ENCODE assay signal across 8 mouse cellular contexts in the genomic region with DNA sequence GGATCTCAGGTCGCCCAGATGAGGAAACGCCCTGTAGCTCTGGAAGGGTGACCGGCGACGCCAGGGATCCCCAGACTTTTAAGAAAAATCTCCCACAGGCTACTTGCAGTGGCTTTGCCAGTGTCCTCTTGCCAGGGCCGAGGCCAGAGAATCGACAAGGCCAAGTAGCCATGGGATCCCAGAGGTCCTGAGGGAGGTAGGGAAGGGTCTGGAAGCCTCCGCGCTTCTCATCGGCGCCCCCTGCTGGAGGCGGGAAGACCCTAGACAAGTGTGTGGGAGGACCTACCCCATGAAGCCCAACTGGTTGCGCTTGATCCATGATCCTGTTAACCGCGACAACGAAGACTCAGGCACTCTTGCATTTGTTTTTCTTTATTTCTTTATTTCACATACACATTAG. TPM values are rescaled to one million over a fixed set of nuclear protein-coding genes. Genes with fewer than 3 reads are reported as not detected.
DNase-seq lines count a peak whose midpoint lies in the region; TF ChIP-seq lines count a peak whose summit lies in the region.

No protein-coding gene starts in this region.

- peak; percentile 91 for TF ChIP-seq CTCF in heart, adult 2 months (IDR thresholded peaks at IDR 0.05)

- peak; percentile 37; the same call in 1 of the 2 replicates for TF ChIP-seq POLR2A in heart, adult 2 months (IDR thresholded peaks at IDR 0.05; ENCODE audit: insufficient read depth, low read depth, low read length)

- H3K79me2 ChIP-seq in heart, adult 2 months (replicated peaks; ENCODE audit: control insufficient read depth, insufficient read depth, low read length), result no peaks in the 10 kb centered on the region

- H3K4me1 ChIP-seq in heart, adult 2 months (ENCODE audit: control insufficient read depth, insufficient read depth, low read length), result peaks cover 19% of the 10 kb centered on the region

- intact Hi-C loops in heart, adult 2 months (cut with DNase I), result no loop called here

- peak overlapping the region; percentile 45 for H3K4me3 ChIP-seq in heart, adult 2 months

- H3K36me3 ChIP-seq in heart, adult 2 months (ENCODE audit: control insufficient read depth, insufficient read depth, low read length), result no peaks in the 10 kb centered on the region

- DNase-seq in A20 (ENCODE audit: low read depth, low spot score) (peak; percentile 92), R1 (ENCODE audit: low read depth, low spot score) (peak; percentile 92), MN1 (ENCODE audit: low spot score) (no peak)
- peak; percentile 81 for DNase-seq in embryo, embryonic 9.5 days (ENCODE audit: extremely low spot score)
- peak; percentile 89 to 90 for DNase-seq in heart, adult 2 months
- DNase-seq in kidney, adult 11 months, result peak; percentile 60
- DNase-seq in lung, adult 18-20 months, result peak; percentile 85 to 89
- DNase-seq in retina, postnatal 1 day, result peak; percentile 86

- 14% methylated on average over 16 of the region's 16 CpGs for WGBS in heart, adult 2 months

- H3K9ac ChIP-seq in heart, adult 2 months (ENCODE audit: low read depth, low read length), result peak overlapping the region; percentile 77

- no peak for TF ChIP-seq EP300 in heart, adult 2 months (IDR thresholded peaks at IDR 0.05; ENCODE audit: insufficient read depth, low read depth, low read length)

- H3K27ac ChIP-seq in heart, adult 2 months, result peak overlapping the region; percentile 90

- H3K27me3 ChIP-seq in heart, adult 2 months (ENCODE audit: control insufficient read depth, insufficient read depth, low read length), result no peaks in the 10 kb centered on the region

RNA-seq across cellular contexts. Expression of a gene that starts 3.1 kb away (rescaled TPM):
- total RNA-seq in heart, adult 2 months (2021), result 1 to 10 TPM; 3.0 to 3.7 TPM
- 4.0 and 7.7 TPM in 2 replicates for polyA plus RNA-seq in heart, adult 2 months (2012; rRNA removed)

RNA-seq across cellular contexts. Expression of a gene that starts 16.7 kb away (rescaled TPM):
- total RNA-seq in heart, adult 2 months (2021), result 10 to 100 TPM; 30.5 to 31.0 TPM
- polyA plus RNA-seq in heart, adult 2 months (2012; rRNA removed), result 45.3 and 50.5 TPM in 2 replicates

RNA-seq across cellular contexts. Expression of a gene that starts 18.2 kb away (rescaled TPM):
- 10 to 100 TPM; 32.0 to 37.4 TPM for total RNA-seq in heart, adult 2 months (2021)
- polyA plus RNA-seq in heart, adult 2 months (2012; rRNA removed), result 39.9 and 50.8 TPM in 2 replicates

RNA-seq across cellular contexts. Expression of a gene that starts 18.5 kb away (rescaled TPM):
- total RNA-seq in heart, adult 2 months (2021), result under 1 TPM in 1 of 2 experiments, not detected in 1; 0.55 TPM
- polyA plus RNA-seq in heart, adult 2 months (2012; rRNA removed), result 0.70 TPM in 1 of 2 replicates, not detected in the other

RNA-seq across cellular contexts. Expression of a gene that starts 41.7 kb away (rescaled TPM):
- 10 to 100 TPM; 11.8 to 13.0 TPM for total RNA-seq in heart, adult 2 months (2021)
- polyA plus RNA-seq in heart, adult 2 months (2012; rRNA removed), result 6.8 and 8.1 TPM in 2 replicates
